Mouse (Mus musculus) ovary, adult 2 months (tissue): Measurements from ENCODE around the gene Pagr1a. TPM values are rescaled to one million over a fixed set of nuclear protein-coding genes. Genes with fewer than 3 reads are reported as not detected.

Experiments
- polyA plus RNA-seq: library from polyadenylated mRNA; depleted of rRNA; stranded (reverse); fragments of >200 nt; gene quantifications from 2 replicates; pipeline ENCODE4 v1.2.3, GENCODE M21; 2012; rRNA removed

Pagr1a gene
- 1.3 and 3.5 TPM in 2 replicates for polyA plus RNA-seq

DNA sequence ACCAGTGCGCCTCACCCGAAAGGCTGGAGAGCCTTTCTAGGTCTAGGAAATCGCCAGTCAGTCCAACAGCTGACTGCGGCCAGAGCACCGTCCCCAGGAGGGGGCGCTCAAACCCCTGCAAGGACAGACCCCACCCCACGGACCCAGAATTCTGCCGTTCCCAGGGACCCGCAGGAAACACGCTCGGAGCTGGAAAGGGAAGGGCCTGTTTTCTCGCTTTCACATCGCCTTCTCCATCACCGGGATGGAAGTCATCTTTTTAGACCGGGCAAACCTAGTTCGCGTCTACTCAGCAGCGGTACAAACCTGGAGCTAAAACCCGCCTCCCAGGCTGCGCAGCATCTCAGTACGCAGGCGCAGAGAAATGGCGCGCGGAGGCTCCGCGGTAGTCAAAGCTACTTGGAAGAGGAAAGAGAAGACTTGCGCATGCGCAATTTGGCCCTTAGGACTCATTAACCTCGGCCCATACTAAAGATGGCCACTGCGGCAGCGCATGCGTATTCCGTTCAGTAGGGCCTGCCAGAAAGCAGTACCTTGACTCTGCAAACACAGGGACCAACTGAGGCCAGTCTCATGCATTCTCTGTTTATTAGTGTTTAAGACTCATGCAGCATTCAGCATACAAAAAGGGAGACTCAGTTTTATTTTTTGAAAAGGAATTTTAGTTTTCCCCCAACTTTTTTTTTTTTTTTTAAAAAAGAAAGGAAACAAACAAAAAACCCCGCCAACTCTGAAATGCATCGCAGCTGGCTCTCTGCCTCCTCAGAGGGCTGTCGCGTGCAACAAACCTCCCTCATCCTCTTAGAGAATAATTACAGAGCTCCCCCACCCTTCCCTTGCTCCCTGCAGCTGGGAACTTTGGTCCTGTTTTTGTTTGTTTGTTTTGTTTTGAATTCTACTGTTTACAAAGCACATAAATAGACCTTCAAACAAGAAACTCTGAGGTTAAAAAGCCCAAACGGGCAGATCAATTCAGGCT is at the start of gene Pagr1a:
Gene Pagr1a (minus strand): TSS at position 382 of the 979 bp plus-strand sequence.

DNA sequence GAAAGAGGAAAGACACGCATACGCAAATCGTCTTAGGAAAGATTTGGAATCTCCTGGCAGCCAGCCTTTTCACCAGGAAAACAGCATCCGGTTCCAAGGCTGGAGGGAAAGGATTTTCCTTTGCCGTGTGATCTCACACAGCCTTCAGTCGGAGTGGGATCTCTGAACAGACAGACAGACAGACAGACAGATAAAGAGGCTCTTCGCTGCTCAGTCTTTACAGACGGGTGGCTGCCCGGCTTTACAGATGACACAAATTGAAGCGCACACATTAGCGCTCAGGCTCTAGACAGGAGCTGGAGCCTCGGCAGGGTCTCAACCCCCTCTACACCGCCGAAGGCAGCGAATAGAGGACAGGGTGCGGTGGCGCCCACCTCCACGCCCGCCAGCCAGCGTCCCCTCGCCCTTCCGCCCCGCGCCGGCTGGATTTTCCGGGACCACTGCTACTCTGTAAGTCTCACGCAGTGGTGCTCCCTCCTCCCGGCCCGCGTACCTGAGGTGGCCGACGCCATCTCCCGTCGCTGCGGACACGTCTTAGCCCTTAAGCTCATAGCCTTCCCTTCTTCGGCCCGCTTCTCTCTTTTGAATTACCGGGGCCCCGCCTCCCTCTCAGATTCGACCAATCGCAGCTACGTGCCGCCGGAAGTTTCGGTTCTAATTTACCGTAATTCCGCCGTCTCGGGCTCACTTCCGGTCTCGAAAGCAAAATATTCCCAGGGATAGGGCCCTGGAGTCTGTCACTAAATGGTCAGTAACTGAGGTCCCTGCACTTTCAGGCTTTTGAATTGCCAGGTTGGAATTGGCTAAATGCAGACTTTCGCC is 24.9 kb upstream of the Pagr1a start, which contains the start of gene Kif22:
Gene Kif22 (minus strand): TSS at position 621 of the 822 bp plus-strand sequence.

GRCm38 (mm10) chr7:127026984-127027726 is 10.0 kb upstream of the Pagr1a start, which contains the start of gene Maz:
Gene Maz, minus strand, starts transcription at chr7:127027037.

DNA sequence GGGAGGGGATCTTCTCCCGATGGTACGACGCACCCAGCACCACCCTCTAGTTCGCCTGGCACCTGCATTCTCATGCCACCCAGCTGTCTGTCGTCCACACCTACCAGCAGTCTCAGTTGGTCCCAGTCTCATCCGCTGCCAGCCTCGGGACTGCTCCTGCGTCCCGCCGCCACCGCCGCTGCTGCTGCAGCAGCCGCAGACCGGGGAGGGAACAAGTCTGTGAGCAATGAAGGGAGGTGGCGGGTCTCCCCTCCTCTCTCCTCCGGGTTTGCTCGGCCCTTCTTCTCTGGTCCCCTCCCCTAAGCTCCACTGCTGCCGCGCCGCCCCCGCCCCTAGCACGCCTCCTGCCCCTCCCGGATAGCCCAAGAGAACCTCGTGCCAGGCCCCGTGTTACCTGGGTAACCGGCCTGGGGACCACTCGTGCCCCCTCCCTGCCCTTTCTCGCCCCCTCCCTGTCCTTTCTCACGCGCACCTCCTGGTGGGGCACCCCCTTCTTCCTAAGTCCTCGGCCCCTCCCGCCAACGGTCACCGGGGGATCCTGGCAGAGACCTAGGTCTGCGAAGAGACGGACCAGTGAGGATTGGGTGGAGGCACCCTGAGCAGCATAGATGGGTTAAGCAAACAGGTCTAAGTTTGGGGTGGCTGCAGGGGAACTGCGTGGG is 3.9 kb upstream of the Pagr1a start, which contains the start of the genes Gm42742 and Prrt2:
Gene Gm42742 (minus strand): TSS at position 197 of the 662 bp plus-strand sequence.
Gene Prrt2 (minus strand): TSS at position 311 of the 662 bp plus-strand sequence.

DNA sequence TGATC is 869 bp downstream of the Pagr1a start, which contains the start of gene Pagr1b:
Gene Pagr1b (minus strand): TSS at position 4 of the 5 bp plus-strand sequence.

GRCm38 (mm10) chr7:127014320-127014719 is 2.8 kb downstream of the Pagr1a start, which contains the start of gene Mvp:
Gene Mvp, minus strand, starts transcription at chr7:127014621.

DNA sequence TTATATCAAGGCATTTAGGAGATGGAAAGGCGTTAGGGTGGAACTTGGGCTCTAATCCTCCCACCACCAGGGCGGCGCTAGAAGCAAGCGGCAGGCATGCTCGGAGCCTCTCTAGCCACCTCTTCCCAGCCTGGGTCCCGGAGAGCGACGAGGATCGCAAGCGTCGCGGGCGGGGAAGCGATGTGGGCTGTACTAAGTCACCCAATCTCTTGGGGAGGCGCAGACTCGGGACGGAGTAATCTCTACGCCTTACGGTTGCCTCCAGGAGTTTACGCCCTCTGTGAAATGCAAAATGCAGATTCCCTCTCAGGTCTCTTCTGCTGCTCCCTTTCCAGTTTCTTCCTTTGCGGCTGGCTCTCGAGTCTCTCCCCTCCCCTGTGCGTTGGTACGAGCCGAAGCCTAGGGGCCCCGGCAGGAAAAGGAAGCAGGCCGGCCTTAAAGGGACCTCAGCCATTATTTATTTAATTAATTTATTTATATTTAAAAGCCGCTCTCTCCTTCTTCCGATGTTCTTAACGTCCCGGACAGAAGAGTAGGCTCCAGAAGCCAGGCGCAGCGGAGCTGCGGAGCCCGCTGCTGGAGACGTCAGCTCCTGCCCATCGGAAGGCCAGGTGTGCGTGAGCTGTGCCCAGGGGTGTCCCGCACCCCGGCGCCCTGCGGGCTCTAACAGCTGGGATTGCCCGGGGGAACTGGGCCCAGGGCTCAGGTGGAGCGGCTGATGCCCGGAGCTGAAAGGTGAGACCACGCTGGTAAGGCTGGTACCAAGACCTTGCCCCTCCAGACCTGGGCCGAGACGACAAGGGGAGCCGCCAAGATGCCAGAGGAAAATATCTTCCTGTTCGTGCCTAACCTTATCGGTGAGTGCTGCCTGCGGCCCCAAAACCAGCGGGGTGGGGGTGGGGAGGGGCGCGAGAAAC is 40.9 kb downstream of the Pagr1a start, which contains the start of gene Cdiptos:
Gene Cdiptos (minus strand): TSS at position 149 of the 917 bp plus-strand sequence.

DNA sequence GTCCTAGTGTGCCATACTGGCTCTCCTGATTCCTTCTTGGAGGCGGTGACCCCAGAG is 41.4 kb downstream of the Pagr1a start, which contains the start of gene Cdipt:
Gene Cdipt (plus strand): TSS at position 22 of the 57 bp plus-strand sequence.

Other genes starting within 250 kb of the Pagr1a start
- 456 and 506 TPM in 2 replicates for gene Ypel3, start 240.4 kb downstream of the Pagr1a start, polyA plus RNA-seq
- 3.5 and 5.3 TPM in 2 replicates for gene Tbx6, start 235.9 kb downstream of the Pagr1a start, polyA plus RNA-seq
- 245 and 279 TPM in 2 replicates for gene Ppp4c, start 224.9 kb downstream of the Pagr1a start, polyA plus RNA-seq
- gene Fam57b, start 219.7 kb downstream of the Pagr1a start, polyA plus RNA-seq = 8.3 and 9.0 TPM in 2 replicates
- not detected in 2 replicates for gene 4930451I11Rik, start 185.7 kb downstream of the Pagr1a start, polyA plus RNA-seq
- gene Doc2a, start 169.9 kb downstream of the Pagr1a start, polyA plus RNA-seq = 0.12 and 0.45 TPM in 2 replicates
- gene Hirip3, start 155.4 kb downstream of the Pagr1a start, polyA plus RNA-seq = 11.2 and 13.2 TPM in 2 replicates
- gene Ino80e, start 155.0 kb downstream of the Pagr1a start, polyA plus RNA-seq = 82.1 and 86.8 TPM in 2 replicates
- gene Taok2, start 132.6 kb downstream of the Pagr1a start, polyA plus RNA-seq = 167 and 168 TPM in 2 replicates
- gene Tmem219, start 94.4 kb downstream of the Pagr1a start, polyA plus RNA-seq = 86.4 and 116 TPM in 2 replicates
- 44.3 and 45.2 TPM in 2 replicates for gene Kctd13, start 88.5 kb downstream of the Pagr1a start, polyA plus RNA-seq
- 0.18 and 0.73 TPM in 2 replicates for gene Asphd1, start 67.8 kb downstream of the Pagr1a start, polyA plus RNA-seq
- 12.3 and 14.6 TPM in 2 replicates for gene Sez6l2, start 66.8 kb downstream of the Pagr1a start, polyA plus RNA-seq
- gene Cdipt, start 41.4 kb downstream of the Pagr1a start, polyA plus RNA-seq = 307 and 318 TPM in 2 replicates
- gene Cdiptos, start 41.3 kb downstream of the Pagr1a start, polyA plus RNA-seq = 2.1 and 2.2 TPM in 2 replicates
- gene Mvp, start 2.7 kb downstream of the Pagr1a start, polyA plus RNA-seq = 82.1 and 99.8 TPM in 2 replicates
- gene Pagr1b, start 868 bp downstream of the Pagr1a start, polyA plus RNA-seq = 2.2 and 4.7 TPM in 2 replicates
- 60.7 and 61.9 TPM in 2 replicates for gene Gm42742, start 3.7 kb upstream of the Pagr1a start, polyA plus RNA-seq
- gene Prrt2, start 3.9 kb upstream of the Pagr1a start, polyA plus RNA-seq = 20.6 and 34.9 TPM in 2 replicates
- 393 and 433 TPM in 2 replicates for gene Maz, start 9.7 kb upstream of the Pagr1a start, polyA plus RNA-seq
- 6.5 and 11.3 TPM in 2 replicates for gene Kif22, start 25.1 kb upstream of the Pagr1a start, polyA plus RNA-seq
- 4.6 and 8.5 TPM in 2 replicates for gene Zg16, start 70.0 kb upstream of the Pagr1a start, polyA plus RNA-seq
- gene AI467606, start 74.0 kb upstream of the Pagr1a start, polyA plus RNA-seq = 31.3 and 37.2 TPM in 2 replicates
- gene Qprt, start 104.9 kb upstream of the Pagr1a start, polyA plus RNA-seq = 2.5 and 3.0 TPM in 2 replicates
- gene Spn, start 120.5 kb upstream of the Pagr1a start, polyA plus RNA-seq = 2.0 and 2.2 TPM in 2 replicates
- 22.5 and 27.3 TPM in 2 replicates for gene Cd2bp2, start 178.7 kb upstream of the Pagr1a start, polyA plus RNA-seq
- gene Tbc1d10b, start 191.1 kb upstream of the Pagr1a start, polyA plus RNA-seq = 37.8 and 46.0 TPM in 2 replicates
- gene Mylpf, start 191.5 kb upstream of the Pagr1a start, polyA plus RNA-seq = 0.89 and 1.2 TPM in 2 replicates
- 30.4 and 32.0 TPM in 2 replicates for gene Zfp553, start 215.7 kb upstream of the Pagr1a start, polyA plus RNA-seq
- 13.9 and 22.8 TPM in 2 replicates for gene Sept1, start 215.8 kb upstream of the Pagr1a start, polyA plus RNA-seq
- 290 and 471 TPM in 2 replicates for gene Zfp771, start 226.9 kb upstream of the Pagr1a start, polyA plus RNA-seq
- 82.3 and 102 TPM in 2 replicates for gene Dctpp1, start 243.4 kb upstream of the Pagr1a start, polyA plus RNA-seq